Mouse (Mus musculus) stomach, postnatal 0 days (tissue): ENCODE measurements around the gene Carmil1. TPM values are rescaled to one million over a fixed set of nuclear protein-coding genes. Genes with fewer than 3 reads are reported as not detected.

Source experiments
- ATAC-seq: fragments of 200-750 bp; cut with Nextera tagmentation; 2 replicates; pipeline ENCODE4 v1.8.0; 2017; ENCODE audit not compliant: low FRiP score, low TSS enrichment
- DNase-seq: peaks from one replicate; pipeline ENCODE4 v3.0.0-alpha.2; 2016; ENCODE audit warnings: low spot score
- H3K27ac ChIP-seq: fragments of 300-500 bp; sonication (generic); replicated peaks from 2 replicates; pipeline ENCODE4 v1.5.1; 2014; ENCODE audit warnings: mild to moderate bottlenecking, control low read depth
- H3K27me3 ChIP-seq: fragments of 300-500 bp; sonication (generic); 2 replicates; pipeline ENCODE4 v1.6.1; 2014; ENCODE audit warnings: low read length; ENCODE audit not compliant: control insufficient read depth, insufficient read depth
- H3K36me3 ChIP-seq: fragments of 300-500 bp; sonication (generic); 2 replicates; pipeline ENCODE4 v1.6.1; 2014; ENCODE audit warnings: low read length, mixed read lengths; ENCODE audit not compliant: control insufficient read depth, insufficient read depth
- H3K4me1 ChIP-seq: fragments of 300-500 bp; sonication (generic); replicated peaks from 2 replicates; pipeline ENCODE4 v1.6.1; 2014; ENCODE audit warnings: antibody characterized with exemption; ENCODE audit not compliant: control insufficient read depth, insufficient read depth
- H3K4me2 ChIP-seq: fragments of 300-500 bp; sonication (generic); replicated peaks from 2 replicates; pipeline ENCODE4 v1.6.1; 2014; ENCODE audit warnings: low read depth, mild to moderate bottlenecking, control low read depth, moderate library complexity
- H3K4me3 ChIP-seq: fragments of 300-500 bp; sonication (generic); 2 replicates; pipeline ENCODE4 v1.5.1; 2014; ENCODE audit warnings: low read depth, low read length, control low read depth
- H3K9ac ChIP-seq: fragments of 300-500 bp; sonication (generic); 2 replicates; pipeline ENCODE4 v1.6.1; 2014; ENCODE audit warnings: mild to moderate bottlenecking, low read length, control low read depth, mixed read lengths
- H3K9me3 ChIP-seq: fragments of 300-500 bp; sonication (generic); 2 replicates; pipeline ENCODE4 v1.6.1; 2016; ENCODE audit warnings: low read length; ENCODE audit not compliant: control insufficient read depth
- CTCF ChIP-seq: IDR thresholded peaks from 2 replicates; pipeline ENCODE4 v1.5.1; 2016; ENCODE audit warnings: antibody characterized with exemption, low read depth, mild to moderate bottlenecking, moderate library complexity
- EP300 ChIP-seq: optimal IDR thresholded peaks from 2 replicates; pipeline ENCODE3; 2016; ENCODE audit warnings: antibody characterized with exemption
- WGBS: fragments of 180-500 bp; shearing (Covaris S2); extraction: QIAGEN DNeasy Blood & Tissue Kit; methylation state at CpG from one replicate; pipeline ENCODE4 v1.1.7; 2014; 5-methylcytosine and 5-hydroxymethylcytosine counted together
- polyA plus RNA-seq: library from polyadenylated mRNA; unstranded; fragments of >200 nt; fragmentation: Nextera tagmentation; extraction: Ambion mirVana; gene quantifications from 2 replicates; pipeline ENCODE4 v1.2.1, GENCODE M21; 2015

Carmil1 gene
- polyA plus RNA-seq, 1 experiment from 2014 or later, result 17.8 TPM

GRCm38 (mm10) chr13:24055072-24055869 is 225.3 kb downstream of the Carmil1 start:
- Histone ChIP-seq H3K27ac (no peak overlapping the region), H3K9ac (no peak overlapping the region), H3K4me2 (no peak overlapping the region), H3K9me3 (no peaks in the 10 kb centered on the region), H3K36me3 (no peaks in the 10 kb centered on the region), H3K4me1 (no peaks in the 10 kb centered on the region), H3K27me3 (no peaks in the 10 kb centered on the region), H3K4me3 (no peak overlapping the region)
- DNase-seq (no peak), ATAC-seq (no peak)
- TF ChIP-seq CTCF, result no peak
- TF ChIP-seq EP300, result no peak
- 75% methylated on average over 5 of the region's 5 CpGs for WGBS

GRCm38 (mm10) chr13:24051496-24051895 is 229.1 kb downstream of the Carmil1 start:
- TF ChIP-seq EP300 (no peak), CTCF (no peak)
- DNase-seq, result no peak
- H3K27ac ChIP-seq, result no peak overlapping the region
- H3K4me1 ChIP-seq, result no peaks in the 10 kb centered on the region
- no peaks in the 10 kb centered on the region for H3K9me3 ChIP-seq
- H3K9ac ChIP-seq, result no peak overlapping the region
- ATAC-seq, result no peak
- H3K4me3 ChIP-seq, result no peak overlapping the region
- no peaks in the 10 kb centered on the region for H3K36me3 ChIP-seq
- no peak overlapping the region for H3K4me2 ChIP-seq
- H3K27me3 ChIP-seq, result no peaks in the 10 kb centered on the region
- WGBS, result 47% methylated on average over 2 of the region's 2 CpGs

DNA sequence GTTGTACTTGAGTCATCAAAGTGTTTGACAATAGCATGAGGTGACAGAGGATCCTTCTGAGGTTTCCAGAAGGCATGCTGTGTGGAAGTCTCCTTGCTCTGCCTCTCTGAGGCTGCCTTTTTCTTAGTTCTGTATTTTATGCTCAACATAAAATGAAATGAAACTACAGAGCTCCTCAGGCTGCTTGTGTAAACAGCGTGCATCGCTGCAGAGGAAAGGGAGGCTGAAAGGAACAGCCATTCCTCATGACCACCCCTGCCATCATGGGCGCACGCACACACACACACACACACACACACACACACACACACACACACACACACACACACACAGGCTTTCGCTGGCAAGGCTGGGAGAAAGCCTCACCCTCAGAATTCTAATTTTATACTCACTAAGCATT is 230.3 kb downstream of the Carmil1 start:
- DNase-seq, result no peak
- Histone ChIP-seq H3K4me1 (no peaks in the 10 kb centered on the region), H3K9me3 (no peaks in the 10 kb centered on the region), H3K27me3 (no peaks in the 10 kb centered on the region), H3K9ac (no peak overlapping the region), H3K27ac (no peak overlapping the region), H3K36me3 (no peaks in the 10 kb centered on the region), H3K4me3 (no peak overlapping the region), H3K4me2 (no peak overlapping the region; the same call in 1 of the 2 replicates)
- ATAC-seq, result no peak
- TF ChIP-seq EP300 (no peak), CTCF (no peak)
- WGBS, result 35% methylated on average over 5 of the region's 5 CpGs

GRCm38 (mm10) chr13:24049267-24050034 is 231.1 kb downstream of the Carmil1 start:
- Histone ChIP-seq H3K36me3 (no peaks in the 10 kb centered on the region), H3K9me3 (no peaks in the 10 kb centered on the region), H3K4me3 (no peak overlapping the region), H3K4me2 (no peak overlapping the region), H3K9ac (no peak overlapping the region), H3K4me1 (no peaks in the 10 kb centered on the region), H3K27me3 (no peaks in the 10 kb centered on the region), H3K27ac (no peak overlapping the region)
- WGBS, result 66% methylated on average over 9 of the region's 9 CpGs
- TF ChIP-seq CTCF, result no peak
- TF ChIP-seq EP300, result no peak
- DNase-seq (no peak), ATAC-seq (no peak)

DNA sequence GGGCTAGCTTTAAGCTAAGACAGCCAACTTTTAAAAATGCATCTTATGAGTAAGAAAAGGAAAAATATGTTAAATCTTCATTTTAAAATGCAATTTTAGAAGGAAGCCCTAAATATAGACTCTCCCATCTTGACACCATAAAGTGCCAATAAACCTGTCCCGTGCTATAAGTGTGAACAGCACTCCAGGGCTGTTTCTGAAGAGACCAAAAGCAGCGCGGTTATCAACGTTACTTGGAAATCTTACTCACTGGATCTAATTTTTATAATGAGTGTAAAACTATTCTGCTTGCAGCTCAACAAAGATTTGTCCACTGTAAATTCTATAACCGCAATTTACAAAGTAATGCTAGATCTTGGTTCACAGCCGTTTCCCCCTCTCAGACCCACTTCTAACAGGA is 232.0 kb downstream of the Carmil1 start:
- DNase-seq (no peak), ATAC-seq (no peak)
- Histone ChIP-seq H3K36me3 (0 out of 2 replicates have a peak, but pooled peaks cover 4% of the 10 kb centered on the region), H3K9me3 (no peaks in the 10 kb centered on the region), H3K27ac (no peak overlapping the region), H3K9ac (no peak overlapping the region), H3K27me3 (no peaks in the 10 kb centered on the region), H3K4me3 (no peak overlapping the region), H3K4me1 (no peaks in the 10 kb centered on the region), H3K4me2 (no peak overlapping the region)
- WGBS, result 95% methylated on average over 6 of the region's 6 CpGs
- TF ChIP-seq EP300 (no peak), CTCF (no peak)

GRCm38 (mm10) chr13:24045271-24045670 is 235.3 kb downstream of the Carmil1 start:
- no peak overlapping the region for H3K4me3 ChIP-seq
- TF ChIP-seq CTCF (no peak), EP300 (no peak)
- no peaks in the 10 kb centered on the region for H3K4me1 ChIP-seq
- ATAC-seq, result no peak
- no peak for DNase-seq
- 0 out of 2 replicates have a peak, but pooled peaks cover 4% of the 10 kb centered on the region for H3K36me3 ChIP-seq
- H3K27me3 ChIP-seq, result no peaks in the 10 kb centered on the region
- no peak overlapping the region for H3K4me2 ChIP-seq
- H3K9ac ChIP-seq, result no peak overlapping the region
- 73% methylated on average over 3 of the region's 3 CpGs for WGBS
- no peaks in the 10 kb centered on the region for H3K9me3 ChIP-seq
- no peak overlapping the region for H3K27ac ChIP-seq
